Mouse (Mus musculus): ENCODE results near the gene Eif3f. TPM values are rescaled to one million over a fixed set of nuclear protein-coding genes. Genes with fewer than 3 reads are reported as not detected.

Eif3f gene
- total RNA-seq (2021): 10 to 100 TPM; 95.6 to 96.2 TPM
- long read RNA-seq, experiment 1, transcript Eif3f-201 (8 exons, 2,514 nt): major isoform, 68 of 71 reads
- long read RNA-seq, experiment 1, partial matches to known transcripts: 2 of 71 reads
- long read RNA-seq, experiment 1, other reads (novel, unspliced or antisense): 1 of 71 reads
- long read RNA-seq, experiment 2, transcript Eif3f-201 (8 exons, 2,514 nt): major isoform, 69 of 71 reads
- long read RNA-seq, experiment 2, partial matches to known transcripts: 1 of 71 reads
- long read RNA-seq, experiment 2, other reads (novel, unspliced or antisense): 1 of 71 reads

GRCm38 (mm10) chr7:108933794-108934731, at the start of gene Eif3f:
Gene Eif3f (plus strand): TSS chr7:108934417.
- H3K4me3 ChIP-seq: peak within 1 kb of the TSS; percentile 87

GRCm38 (mm10) chr7:108884906-108885305, 49.3 kb upstream of the Eif3f start, which contains the start of gene Olfr518:
Gene Olfr518 (minus strand): TSS chr7:108885006.
- Histone ChIP-seq H3K4me3 (no peak within 1 kb of the TSS), H3K27ac (no peak within 1 kb of the TSS)
- intact Hi-C loops (cut with DNase I): no loop called here
- DNase-seq (ENCODE audit: extremely low spot score in 1 of 2, low spot score in 2 of 2): no peak
- no peak for TF ChIP-seq CTCF (IDR thresholded peaks at IDR 0.05)

More at GRCm38 (mm10) chr7:108933794-108934731, at the start of gene Eif3f:
- DNase-seq (ENCODE audit: extremely low spot score in 1 of 2, low spot score in 2 of 2): peak; percentile 92 to 95
- peak within 1 kb of the TSS; percentile 84 for H3K27ac ChIP-seq
- intact Hi-C loops (cut with DNase I): loop anchor here (1.0 to 10.0 kb wide), 3 partner anchors 83 to 1069 kb away; no protein-coding TSS in a partner anchor
- TF ChIP-seq CTCF (IDR thresholded peaks at IDR 0.05): peak; percentile 99

- intact Hi-C loops (cut with DNase I): no loop called here
- TF ChIP-seq CTCF (IDR thresholded peaks at IDR 0.05): no peak
- DNase-seq (ENCODE audit: extremely low spot score in 1 of 2, low spot score in 2 of 2): no peak
- Histone ChIP-seq H3K4me3 (no peak within 1 kb of the TSS), H3K27ac (no peak within 1 kb of the TSS)
Measured at GRCm38 (mm10) chr7:108894320-108894719, 39.9 kb upstream of the Eif3f start, which contains the start of gene Olfr519. Gene Olfr519 (minus strand): TSS chr7:108894420.

GRCm38 (mm10) chr7:108903969-108904368, 30.2 kb upstream of the Eif3f start:
- H3K27ac ChIP-seq: no peak overlapping the region
- no peak for DNase-seq (ENCODE audit: extremely low spot score in 1 of 2, low spot score in 2 of 2)
- TF ChIP-seq CTCF (IDR thresholded peaks at IDR 0.05): no peak
- intact Hi-C loops (cut with DNase I): no loop called here
- H3K4me3 ChIP-seq: no peak overlapping the region

GRCm38 (mm10) chr7:108927043-108927442, 7.2 kb upstream of the Eif3f start:
- DNase-seq (ENCODE audit: extremely low spot score in 1 of 2, low spot score in 2 of 2): no peak
- Histone ChIP-seq H3K4me3 (no peak overlapping the region), H3K27ac (no peak overlapping the region)
- intact Hi-C loops (cut with DNase I): no loop called here
- no peak for TF ChIP-seq CTCF (IDR thresholded peaks at IDR 0.05)

- Histone ChIP-seq H3K27ac (peak overlapping the region; percentile 47; the same call in 1 of the 2 replicates), H3K4me3 (no peak overlapping the region)
- DNase-seq (ENCODE audit: extremely low spot score in 1 of 2, low spot score in 2 of 2): no peak
- no peak for TF ChIP-seq CTCF (IDR thresholded peaks at IDR 0.05)
- intact Hi-C loops (cut with DNase I): no loop called here
Measured at GRCm38 (mm10) chr7:108928280-108929188, 5.7 kb upstream of the Eif3f start.

- intact Hi-C loops (cut with DNase I): loop anchor here (10.0 kb wide), 1 partner anchor 1065 kb away; no protein-coding TSS in a partner anchor
- no peak for TF ChIP-seq CTCF (IDR thresholded peaks at IDR 0.05)
Measured at GRCm38 (mm10) chr7:108929726-108930393, 4.4 kb upstream of the Eif3f start, which contains the start of gene Nlrp10. Gene Nlrp10 (minus strand): TSS chr7:108930178.

GRCm38 (mm10) chr7:108934836-108935235, 619 bp downstream of the Eif3f start:
- no peak for TF ChIP-seq CTCF (IDR thresholded peaks at IDR 0.05)
- intact Hi-C loops (cut with DNase I): loop anchor here (1.0 to 10.0 kb wide), 3 partner anchors 84 to 1070 kb away; no protein-coding TSS in a partner anchor
- Histone ChIP-seq H3K4me3 (peak overlapping the region; percentile 87), H3K27ac (peak overlapping the region; percentile 84)
- peak in 1 of 2 experiments; percentile 9 for DNase-seq (ENCODE audit: extremely low spot score in 1 of 2, low spot score in 2 of 2)

More at GRCm38 (mm10) chr7:108929726-108930393, 4.4 kb upstream of the Eif3f start, which contains the start of gene Nlrp10:
- no peak within 1 kb of the TSS for H3K27ac ChIP-seq
- no peak within 1 kb of the TSS for H3K4me3 ChIP-seq
- DNase-seq (ENCODE audit: extremely low spot score in 1 of 2, low spot score in 2 of 2): no peak

GRCm38 (mm10) chr7:108935411-108935810, 1.2 kb downstream of the Eif3f start:
- H3K27ac ChIP-seq: no peak overlapping the region
- intact Hi-C loops (cut with DNase I): loop anchor here (10.0 kb wide), 1 partner anchor 1071 kb away; no protein-coding TSS in a partner anchor
- DNase-seq (ENCODE audit: extremely low spot score in 1 of 2, low spot score in 2 of 2): no peak
- H3K4me3 ChIP-seq: peak overlapping the region; percentile 87
- TF ChIP-seq CTCF (IDR thresholded peaks at IDR 0.05): no peak

GRCm38 (mm10) chr7:108936591-108936990, 2.4 kb downstream of the Eif3f start:
- intact Hi-C loops (cut with DNase I): loop anchor here (10.0 kb wide), 1 partner anchor 1072 kb away; no protein-coding TSS in a partner anchor
- Histone ChIP-seq H3K27ac (no peak overlapping the region), H3K4me3 (no peak overlapping the region)
- DNase-seq (ENCODE audit: extremely low spot score in 1 of 2, low spot score in 2 of 2): no peak
- no peak for TF ChIP-seq CTCF (IDR thresholded peaks at IDR 0.05)
